Mouse (Mus musculus): ENCODE data around the gene Iars2. TPM values are rescaled to one million over a fixed set of nuclear protein-coding genes. Genes with fewer than 3 reads are reported as not detected.

Iars2 gene
- total and polyA plus RNA-seq, 2 experiments from 2014 or later: 15.9 to 37.1 TPM

GRCm38 (mm10) chr1:185283247-185283646, 45.9 kb downstream of the Iars2 start:
- Histone ChIP-seq H3K27me3 (ENCODE audit: insufficient read depth, low read length) (no peaks in the 10 kb centered on the region), H3K4me3 (ENCODE audit: low read depth, low read length) (no peak overlapping the region), H3K9ac (replicated peaks; ENCODE audit: low read length, poor library complexity, severe bottlenecking) (no peak overlapping the region), H3K36me3 (ENCODE audit: insufficient read depth, low read length) (peaks cover 66% of the 10 kb centered on the region), H3K27ac (ENCODE audit: low read depth, low read length) (no peak overlapping the region), H3K4me1 (ENCODE audit: insufficient read depth, low read length) (no peaks in the 10 kb centered on the region), H3K4me2 (ENCODE audit: low read depth, low read length, poor library complexity, severe bottlenecking) (no peak overlapping the region), H3K9me3 (ENCODE audit: low read length) (no peaks in the 10 kb centered on the region)
- WGBS: 97% methylated on average over 15 of the region's 15 CpGs
- DNase-seq (ENCODE audit: low spot score): no peak
- TF ChIP-seq CTCF (IDR thresholded peaks at IDR 0.05): no peak
- no peak for ATAC-seq (ENCODE audit: low FRiP score)

GRCm38 (mm10) chr1:185282846-185283245, 46.4 kb downstream of the Iars2 start:
- no peaks in the 10 kb centered on the region for H3K9me3 ChIP-seq (ENCODE audit: low read length)
- H3K4me1 ChIP-seq (ENCODE audit: insufficient read depth, low read length): no peaks in the 10 kb centered on the region
- H3K4me3 ChIP-seq (ENCODE audit: low read depth, low read length): no peak overlapping the region
- 91% methylated on average over 11 of the region's 11 CpGs for WGBS
- no peak overlapping the region for H3K9ac ChIP-seq (replicated peaks; ENCODE audit: low read length, poor library complexity, severe bottlenecking)
- peaks cover 68% of the 10 kb centered on the region for H3K36me3 ChIP-seq (ENCODE audit: insufficient read depth, low read length)
- no peak overlapping the region for H3K4me2 ChIP-seq (ENCODE audit: low read depth, low read length, poor library complexity, severe bottlenecking)
- H3K27me3 ChIP-seq (ENCODE audit: insufficient read depth, low read length): no peaks in the 10 kb centered on the region
- DNase-seq (ENCODE audit: low spot score) (no peak), ATAC-seq (ENCODE audit: low FRiP score) (no peak)
- no peak for TF ChIP-seq CTCF (IDR thresholded peaks at IDR 0.05)
- no peak overlapping the region for H3K27ac ChIP-seq (ENCODE audit: low read depth, low read length)

GRCm38 (mm10) chr1:185280616-185281015, 48.6 kb downstream of the Iars2 start:
- no peak for TF ChIP-seq CTCF (IDR thresholded peaks at IDR 0.05)
- H3K27me3 ChIP-seq (ENCODE audit: insufficient read depth, low read length): no peaks in the 10 kb centered on the region
- no peak overlapping the region for H3K9ac ChIP-seq (replicated peaks; ENCODE audit: low read length, poor library complexity, severe bottlenecking)
- no peaks in the 10 kb centered on the region for H3K9me3 ChIP-seq (ENCODE audit: low read length)
- WGBS: 92% methylated on average over 4 of the region's 4 CpGs
- no peak overlapping the region for H3K4me2 ChIP-seq (ENCODE audit: low read depth, low read length, poor library complexity, severe bottlenecking)
- ATAC-seq (ENCODE audit: low FRiP score) (no peak), DNase-seq (ENCODE audit: low spot score) (no peak)
- H3K4me1 ChIP-seq (ENCODE audit: insufficient read depth, low read length): no peaks in the 10 kb centered on the region
- no peak overlapping the region for H3K27ac ChIP-seq (ENCODE audit: low read depth, low read length)
- peaks cover 71% of the 10 kb centered on the region for H3K36me3 ChIP-seq (ENCODE audit: insufficient read depth, low read length)
- H3K4me3 ChIP-seq (ENCODE audit: low read depth, low read length): no peak overlapping the region

GRCm38 (mm10) chr1:185279288-185279687, 49.9 kb downstream of the Iars2 start:
- 93% methylated on average over 9 of the region's 9 CpGs for WGBS
- no peak for DNase-seq (ENCODE audit: low spot score)
- Histone ChIP-seq H3K4me3 (ENCODE audit: low read depth, low read length) (no peak overlapping the region), H3K4me2 (ENCODE audit: low read depth, low read length, poor library complexity, severe bottlenecking) (no peak overlapping the region), H3K4me1 (ENCODE audit: insufficient read depth, low read length) (no peaks in the 10 kb centered on the region), H3K36me3 (ENCODE audit: insufficient read depth, low read length) (peaks cover 69% of the 10 kb centered on the region), H3K9ac (replicated peaks; ENCODE audit: low read length, poor library complexity, severe bottlenecking) (no peak overlapping the region), H3K27me3 (ENCODE audit: insufficient read depth, low read length) (no peaks in the 10 kb centered on the region), H3K27ac (ENCODE audit: low read depth, low read length) (no peak overlapping the region), H3K9me3 (ENCODE audit: low read length) (no peaks in the 10 kb centered on the region)
- no peak for TF ChIP-seq CTCF (IDR thresholded peaks at IDR 0.05)
- ATAC-seq (ENCODE audit: low FRiP score): no peak

- no peaks in the 10 kb centered on the region for H3K9me3 ChIP-seq (ENCODE audit: low read length)
- DNase-seq (ENCODE audit: low spot score) (no peak), ATAC-seq (ENCODE audit: low FRiP score) (no peak)
- no peak overlapping the region for H3K4me3 ChIP-seq (ENCODE audit: low read depth, low read length)
- H3K4me1 ChIP-seq (ENCODE audit: insufficient read depth, low read length): no peaks in the 10 kb centered on the region
- no peak overlapping the region for H3K9ac ChIP-seq (replicated peaks; ENCODE audit: low read length, poor library complexity, severe bottlenecking)
- H3K4me2 ChIP-seq (ENCODE audit: low read depth, low read length, poor library complexity, severe bottlenecking): no peak overlapping the region
- no peak for TF ChIP-seq CTCF (IDR thresholded peaks at IDR 0.05)
- peaks cover 68% of the 10 kb centered on the region for H3K36me3 ChIP-seq (ENCODE audit: insufficient read depth, low read length)
- no peaks in the 10 kb centered on the region for H3K27me3 ChIP-seq (ENCODE audit: insufficient read depth, low read length)
- WGBS: 87% methylated on average over 11 of the region's 11 CpGs
- H3K27ac ChIP-seq (ENCODE audit: low read depth, low read length): no peak overlapping the region
Observed at GRCm38 (mm10) chr1:185277022-185277421, 52.2 kb downstream of the Iars2 start.

GRCm38 (mm10) chr1:185275976-185276375, 53.2 kb downstream of the Iars2 start:
- WGBS: 94% methylated on average over 7 of the region's 7 CpGs
- DNase-seq (ENCODE audit: low spot score): no peak
- peaks cover 68% of the 10 kb centered on the region for H3K36me3 ChIP-seq (ENCODE audit: insufficient read depth, low read length)

More at GRCm38 (mm10) chr1:185275976-185276375, 53.2 kb downstream of the Iars2 start:
- no peaks in the 10 kb centered on the region for H3K9me3 ChIP-seq (ENCODE audit: low read length)
- no peak overlapping the region for H3K9ac ChIP-seq (replicated peaks; ENCODE audit: low read length, poor library complexity, severe bottlenecking)
- no peak for ATAC-seq (ENCODE audit: low FRiP score)
- no peaks in the 10 kb centered on the region for H3K4me1 ChIP-seq (ENCODE audit: insufficient read depth, low read length)
- H3K4me2 ChIP-seq (ENCODE audit: low read depth, low read length, poor library complexity, severe bottlenecking): no peak overlapping the region
- no peak overlapping the region for H3K4me3 ChIP-seq (ENCODE audit: low read depth, low read length)
- H3K27ac ChIP-seq (ENCODE audit: low read depth, low read length): no peak overlapping the region
- no peak for TF ChIP-seq CTCF (IDR thresholded peaks at IDR 0.05)
- no peaks in the 10 kb centered on the region for H3K27me3 ChIP-seq (ENCODE audit: insufficient read depth, low read length)
